Mouse (Mus musculus): ENCODE measurements around the gene Krt8. TPM values are rescaled to one million over a fixed set of nuclear protein-coding genes. Genes with fewer than 3 reads are reported as not detected.

The Krt8 gene
- polyA plus RNA-seq, 1 experiment, result 0.07 TPM

DNA sequence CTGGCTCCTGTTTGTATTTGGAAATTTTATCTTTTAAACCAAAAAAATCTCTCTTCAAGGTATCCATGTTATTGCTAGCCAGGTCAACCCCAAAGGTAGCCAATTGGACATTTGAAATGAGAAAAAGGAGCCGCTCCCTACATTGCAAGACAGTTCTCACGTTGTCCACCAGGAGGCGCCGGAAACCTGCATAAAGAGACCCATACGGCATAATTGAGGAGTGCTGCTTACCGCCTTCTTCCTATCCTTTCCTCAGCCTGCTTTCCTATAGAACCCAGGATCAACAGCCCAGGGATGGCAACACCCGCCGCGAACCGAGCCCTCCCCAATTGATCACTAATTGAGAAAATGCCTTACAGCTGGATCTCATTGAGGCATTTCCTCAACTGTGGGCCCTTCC is 16.2 kb downstream of the Krt8 start:
- no peaks in the 10 kb centered on the region for H3K36me3 ChIP-seq (ENCODE audit: control insufficient read depth)
- peaks cover 9% of the 10 kb centered on the region; the same call in 1 of the 2 replicates for H3K27me3 ChIP-seq (ENCODE audit: control insufficient read depth)
- H3K9me3 ChIP-seq (ENCODE audit: control insufficient read depth, low read length), result no peaks in the 10 kb centered on the region
- TF ChIP-seq TAL1 (IDR thresholded peaks at IDR 0.05; ENCODE audit: low read length) (no peak), GATA1 (IDR thresholded peaks at IDR 0.05; ENCODE audit: low read length) (no peak)
- no peak overlapping the region for H3K4me3 ChIP-seq (replicated peaks)
- H3K4me1 ChIP-seq (ENCODE audit: control insufficient read depth), result peaks cover 15% of the 10 kb centered on the region

DNA sequence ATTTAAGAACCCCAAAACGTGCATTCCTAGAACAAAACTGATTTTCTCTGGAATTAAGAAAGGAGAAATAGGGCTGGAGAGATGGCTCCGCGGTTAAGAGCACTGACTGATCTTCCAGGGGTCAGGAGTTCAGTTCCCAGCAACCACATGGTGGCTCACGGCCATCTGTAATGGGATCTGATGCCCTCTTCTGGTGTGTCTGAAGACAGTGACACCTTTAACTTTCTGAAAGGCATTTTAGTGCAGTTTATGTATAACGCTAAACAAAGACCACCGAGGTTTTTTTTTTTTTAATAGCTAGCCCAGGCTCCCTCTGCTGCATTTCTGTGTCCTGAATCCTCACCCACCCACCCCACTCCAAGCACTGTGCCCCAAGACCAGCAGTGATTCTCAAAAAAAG is 19.5 kb downstream of the Krt8 start:
- H3K36me3 ChIP-seq (ENCODE audit: control insufficient read depth), result no peaks in the 10 kb centered on the region
- H3K4me1 ChIP-seq (ENCODE audit: control insufficient read depth), result peaks cover 30% of the 10 kb centered on the region
- peaks cover 9% of the 10 kb centered on the region; the same call in 1 of the 2 replicates for H3K27me3 ChIP-seq (ENCODE audit: control insufficient read depth)
- H3K9me3 ChIP-seq (ENCODE audit: control insufficient read depth, low read length), result peaks cover 3% of the 10 kb centered on the region; the same call in 1 of the 2 replicates
- no peak overlapping the region for H3K4me3 ChIP-seq (replicated peaks)
- TF ChIP-seq GATA1 (IDR thresholded peaks at IDR 0.05; ENCODE audit: low read length) (no peak), TAL1 (IDR thresholded peaks at IDR 0.05; ENCODE audit: low read length) (no peak)

DNA sequence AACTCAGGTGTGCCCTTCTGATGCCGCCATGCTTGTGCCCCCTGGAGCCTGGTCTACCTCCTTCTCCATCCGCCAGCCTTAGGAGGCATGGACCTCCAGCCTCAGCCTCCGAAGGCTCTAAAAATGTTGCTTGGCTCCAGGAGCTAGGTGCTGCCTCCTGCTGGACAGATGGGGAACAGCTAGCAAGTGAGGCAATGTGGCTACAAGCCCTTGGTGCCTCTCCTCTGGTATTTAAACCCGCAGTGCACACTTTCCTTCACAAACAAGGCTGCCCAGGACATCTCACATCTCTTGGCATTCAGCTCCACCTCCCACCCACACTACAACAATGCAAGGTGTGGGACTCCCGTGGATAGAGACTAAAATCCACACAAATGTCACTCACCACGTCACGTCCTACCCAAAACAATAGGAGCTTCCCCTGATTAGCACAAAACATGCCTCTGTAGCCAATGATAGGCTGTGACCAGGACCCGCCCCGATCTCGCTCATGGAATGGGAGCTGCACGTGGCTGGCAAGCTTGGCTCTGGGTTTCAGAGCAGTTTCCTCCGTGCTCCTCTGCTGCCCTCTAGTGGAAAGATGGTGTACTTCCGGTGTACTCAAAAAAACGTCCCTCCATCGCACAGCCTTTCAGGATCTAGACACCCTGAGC is 20.2 kb downstream of the Krt8 start:
- peaks cover 37% of the 10 kb centered on the region for H3K4me1 ChIP-seq (ENCODE audit: control insufficient read depth)
- H3K9me3 ChIP-seq (ENCODE audit: control insufficient read depth, low read length), result peaks cover 3% of the 10 kb centered on the region; the same call in 1 of the 2 replicates
- H3K36me3 ChIP-seq (ENCODE audit: control insufficient read depth), result no peaks in the 10 kb centered on the region
- peaks cover 9% of the 10 kb centered on the region; the same call in 1 of the 2 replicates for H3K27me3 ChIP-seq (ENCODE audit: control insufficient read depth)
- peak overlapping the region; percentile 38 for H3K4me3 ChIP-seq (replicated peaks)
- TF ChIP-seq GATA1 (IDR thresholded peaks at IDR 0.05; ENCODE audit: low read length) (no peak), TAL1 (IDR thresholded peaks at IDR 0.05; ENCODE audit: low read length) (no peak)

DNA sequence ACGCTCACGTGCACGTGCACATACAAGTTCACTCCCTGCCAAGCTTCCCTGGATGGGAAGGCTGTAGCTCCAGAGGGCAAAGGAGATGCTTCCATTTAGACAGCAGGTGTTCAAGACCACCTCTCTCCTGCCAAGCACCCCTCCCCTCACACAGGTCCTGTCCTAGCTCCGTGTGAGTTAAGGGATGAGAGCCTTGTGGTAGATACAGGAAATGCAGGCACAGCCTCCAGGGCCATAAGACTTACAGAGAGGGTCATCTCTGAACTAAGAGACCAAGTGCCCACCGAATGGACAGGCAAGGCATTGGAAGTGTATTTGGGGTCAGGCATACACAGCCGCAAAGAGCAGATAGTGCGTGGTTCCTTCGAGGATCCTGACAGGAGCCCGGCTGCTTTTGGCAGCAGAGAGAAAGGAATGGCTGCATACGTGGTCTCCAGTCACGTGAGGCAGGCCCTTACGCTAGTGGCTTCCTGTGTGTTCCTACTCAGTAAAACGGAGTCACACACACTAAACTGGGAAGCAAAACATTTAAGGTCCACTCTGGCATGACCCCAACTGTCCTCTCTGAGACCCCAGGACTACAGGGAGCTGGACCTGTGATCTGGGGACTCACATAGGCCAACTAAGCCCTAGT is 20.9 kb downstream of the Krt8 start:
- Histone ChIP-seq H3K36me3 (ENCODE audit: control insufficient read depth) (no peaks in the 10 kb centered on the region), H3K4me1 (ENCODE audit: control insufficient read depth) (peaks cover 43% of the 10 kb centered on the region), H3K27me3 (ENCODE audit: control insufficient read depth) (peaks cover 6% of the 10 kb centered on the region; the same call in 1 of the 2 replicates), H3K9me3 (ENCODE audit: control insufficient read depth, low read length) (peaks cover 3% of the 10 kb centered on the region; the same call in 1 of the 2 replicates), H3K4me3 (replicated peaks) (no peak overlapping the region)
- TF ChIP-seq GATA1 (IDR thresholded peaks at IDR 0.05; ENCODE audit: low read length) (no peak), TAL1 (IDR thresholded peaks at IDR 0.05; ENCODE audit: low read length) (no peak)

DNA sequence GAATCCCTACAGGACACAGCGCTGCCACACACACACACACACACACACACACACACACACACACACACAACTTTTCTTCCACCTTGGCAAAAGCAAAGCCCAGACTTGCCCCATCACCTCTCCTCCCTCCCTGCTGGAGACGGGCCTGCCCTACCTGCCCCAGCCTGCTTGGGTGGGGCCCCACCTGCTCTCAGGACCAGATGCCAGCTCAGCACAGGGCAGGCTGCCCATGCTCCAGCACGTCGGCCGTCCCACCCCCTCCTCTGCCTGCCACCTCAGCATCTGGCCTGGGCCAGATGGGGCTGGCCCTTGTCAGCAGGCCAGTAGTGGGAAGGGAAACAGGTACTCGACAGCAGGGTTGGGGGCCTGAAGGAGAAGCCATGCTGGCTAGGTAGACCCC is 23.4 kb downstream of the Krt8 start:
- H3K27me3 ChIP-seq (ENCODE audit: control insufficient read depth), result no peaks in the 10 kb centered on the region
- H3K9me3 ChIP-seq (ENCODE audit: control insufficient read depth, low read length), result peaks cover 3% of the 10 kb centered on the region; the same call in 1 of the 2 replicates
- H3K4me3 ChIP-seq (replicated peaks), result no peak overlapping the region
- H3K36me3 ChIP-seq (ENCODE audit: control insufficient read depth), result no peaks in the 10 kb centered on the region; the same call in 1 of the 2 replicates
- peaks cover 69% of the 10 kb centered on the region for H3K4me1 ChIP-seq (ENCODE audit: control insufficient read depth)
- no peak for TF ChIP-seq GATA1 (IDR thresholded peaks at IDR 0.05; ENCODE audit: low read length)
- TF ChIP-seq TAL1 (IDR thresholded peaks at IDR 0.05; ENCODE audit: low read length), result no peak

DNA sequence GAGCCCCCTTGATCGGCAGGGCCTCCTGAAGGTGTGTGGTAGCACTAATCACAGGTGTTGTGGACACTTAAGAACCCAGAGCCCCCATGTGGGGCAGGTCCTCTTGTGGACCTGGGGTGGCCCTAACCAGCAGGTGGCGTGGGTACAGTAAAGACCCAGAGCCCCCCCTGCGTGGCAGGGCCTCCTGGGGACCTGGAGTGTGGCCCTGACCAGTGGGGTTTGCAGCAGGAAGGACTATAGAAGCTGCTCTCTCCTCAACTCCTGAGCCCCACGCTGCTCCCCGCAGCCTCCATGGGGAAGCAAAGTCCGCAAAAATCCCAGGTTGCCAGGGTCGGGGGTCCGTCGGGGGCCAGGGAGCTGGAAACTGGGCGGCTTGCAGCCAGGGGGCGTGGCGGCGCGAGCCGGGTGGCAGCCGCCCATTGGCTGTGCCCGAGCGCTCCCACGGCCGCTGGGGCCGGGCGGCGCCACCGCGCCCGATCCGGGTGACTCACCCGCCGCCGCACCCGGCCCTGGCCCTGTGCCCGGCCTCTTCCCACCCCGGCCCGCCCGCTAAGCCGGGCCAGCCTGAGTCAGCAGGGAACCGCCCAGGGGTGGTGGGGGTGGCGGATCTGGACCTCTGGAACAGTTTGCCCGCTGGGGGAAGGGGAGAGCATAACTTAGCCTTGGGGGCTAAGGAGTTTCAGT is 27.1 kb downstream of the Krt8 start:
- Histone ChIP-seq H3K36me3 (ENCODE audit: control insufficient read depth) (no peaks in the 10 kb centered on the region; the same call in 1 of the 2 replicates), H3K27me3 (ENCODE audit: control insufficient read depth) (peaks cover 8% of the 10 kb centered on the region; the same call in 1 of the 2 replicates), H3K4me1 (ENCODE audit: control insufficient read depth) (peaks cover 80% of the 10 kb centered on the region), H3K9me3 (ENCODE audit: control insufficient read depth, low read length) (peaks cover 3% of the 10 kb centered on the region; the same call in 1 of the 2 replicates), H3K4me3 (replicated peaks) (peak overlapping the region; percentile 62)
- TF ChIP-seq TAL1 (IDR thresholded peaks at IDR 0.05; ENCODE audit: low read length), result no peak
- no peak for TF ChIP-seq GATA1 (IDR thresholded peaks at IDR 0.05; ENCODE audit: low read length)

DNA sequence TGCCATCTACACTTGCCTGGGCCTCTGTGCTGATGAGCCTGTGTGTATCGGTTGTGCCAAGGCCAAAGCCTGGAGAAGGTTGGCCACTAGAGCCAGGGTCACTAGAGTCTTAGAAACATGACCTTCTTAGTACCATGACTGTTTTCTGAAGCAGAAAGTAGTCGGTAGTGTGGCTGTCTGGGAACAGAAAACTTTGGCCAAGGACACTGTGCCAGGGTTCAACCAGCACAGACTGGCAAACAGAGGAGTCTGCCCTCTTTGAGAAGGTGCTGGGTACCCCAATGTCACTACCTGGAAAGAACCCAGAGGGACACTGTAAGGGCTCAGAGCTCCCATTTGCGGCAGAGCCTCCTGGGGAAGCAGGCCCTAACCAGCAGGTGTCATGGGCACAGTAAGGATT is 27.6 kb downstream of the Krt8 start:
- H3K27me3 ChIP-seq (ENCODE audit: control insufficient read depth), result peaks cover 12% of the 10 kb centered on the region; the same call in 1 of the 2 replicates
- no peak for TF ChIP-seq TAL1 (IDR thresholded peaks at IDR 0.05; ENCODE audit: low read length)
- no peak for TF ChIP-seq GATA1 (IDR thresholded peaks at IDR 0.05; ENCODE audit: low read length)
- H3K4me3 ChIP-seq (replicated peaks), result peak overlapping the region; percentile 62
- H3K4me1 ChIP-seq (ENCODE audit: control insufficient read depth), result peaks cover 80% of the 10 kb centered on the region
- no peaks in the 10 kb centered on the region for H3K9me3 ChIP-seq (ENCODE audit: control insufficient read depth, low read length)
- no peaks in the 10 kb centered on the region; the same call in 1 of the 2 replicates for H3K36me3 ChIP-seq (ENCODE audit: control insufficient read depth)

DNA sequence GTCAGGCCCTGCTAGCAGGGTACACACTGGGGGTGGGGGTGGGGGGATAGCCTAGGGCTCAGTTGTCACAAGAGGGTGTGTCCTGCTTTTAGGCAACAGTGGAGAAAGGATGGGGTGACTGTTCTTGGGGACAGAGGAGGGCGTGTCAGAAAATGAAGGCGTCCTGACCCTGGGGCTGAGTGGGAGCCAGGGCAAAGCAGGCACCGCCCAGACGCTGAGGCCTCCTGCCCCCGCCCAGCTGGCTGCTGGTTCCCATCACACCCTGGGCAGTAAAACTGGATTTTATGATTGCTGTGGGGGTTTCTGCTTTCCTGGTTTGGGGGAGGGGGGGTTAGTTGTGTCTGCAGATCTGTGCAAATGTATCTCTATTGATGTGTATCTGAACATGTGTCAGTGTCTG is 28.3 kb downstream of the Krt8 start:
- Histone ChIP-seq H3K4me3 (replicated peaks) (peak overlapping the region; percentile 62), H3K27me3 (ENCODE audit: control insufficient read depth) (peaks cover 12% of the 10 kb centered on the region; the same call in 1 of the 2 replicates), H3K9me3 (ENCODE audit: control insufficient read depth, low read length) (no peaks in the 10 kb centered on the region), H3K4me1 (ENCODE audit: control insufficient read depth) (peaks cover 77% of the 10 kb centered on the region), H3K36me3 (ENCODE audit: control insufficient read depth) (no peaks in the 10 kb centered on the region; the same call in 1 of the 2 replicates)
- TF ChIP-seq TAL1 (IDR thresholded peaks at IDR 0.05; ENCODE audit: low read length), result no peak
- no peak for TF ChIP-seq GATA1 (IDR thresholded peaks at IDR 0.05; ENCODE audit: low read length)
